Mouse (Mus musculus) C2C12 (cell line): ENCODE data around the gene Snapin.

Source experiments
- CTCF ChIP-seq: IDR thresholded peaks from one replicate; pipeline ENCODE4 v1.5.1; 2011; ENCODE audit not compliant: control insufficient read depth, insufficient read depth, insufficient read length
- FOSL1 ChIP-seq: IDR thresholded peaks from one replicate; pipeline ENCODE4 v1.8.0; 2011; ENCODE audit warnings: mild to moderate bottlenecking, low read length; ENCODE audit not compliant: poor library complexity, insufficient read depth, severe bottlenecking
- MAX ChIP-seq: IDR thresholded peaks from one replicate; pipeline ENCODE4 v1.6.1; 2011; ENCODE audit warnings: mild to moderate bottlenecking, control low read depth
- MYOG ChIP-seq: IDR thresholded peaks from one replicate; pipeline ENCODE4 v1.6.1; 2011; ENCODE audit not compliant: control insufficient read depth, insufficient read length; ENCODE audit errors: extremely low read depth
- USF1 ChIP-seq: IDR thresholded peaks from one replicate; pipeline ENCODE4 v1.6.1; 2011; ENCODE audit warnings: low read depth, mild to moderate bottlenecking, control low read depth, moderate library complexity

GRCm38 (mm10) chr3:90465686-90466310 lies 25.0 kb downstream of the Snapin start, which contains the start of gene Npr1:
- no peak for TF ChIP-seq USF1
- TF ChIP-seq MYOG: no peak
- TF ChIP-seq CTCF: no peak
- no peak for TF ChIP-seq MAX
- no peak for TF ChIP-seq FOSL1
